Mouse (Mus musculus) limb, embryonic 13.5 days (tissue): ENCODE data around the gene Lrcol1. TPM values are rescaled to one million over a fixed set of nuclear protein-coding genes. Genes with fewer than 3 reads are reported as not detected.

ENCODE experiments used
- ATAC-seq: fragments of 200-750 bp; cut with Nextera tagmentation; 2 replicates; pipeline ENCODE4 v1.8.0; 2017; ENCODE audit warnings: low read depth, moderate number of reproducible peaks, moderate TSS enrichment; ENCODE audit not compliant: low FRiP score
- H3K27ac ChIP-seq: fragments of 300-500 bp; sonication (generic); 2 replicates; pipeline ENCODE4 v1.5.1; 2015; ENCODE audit warnings: inconsistent platforms, mild to moderate bottlenecking, moderate library complexity
- H3K27me3 ChIP-seq: fragments of 300-500 bp; sonication (generic); 2 replicates; pipeline ENCODE4 v1.6.1; 2015; ENCODE audit warnings: mild to moderate bottlenecking, inconsistent platforms
- H3K36me3 ChIP-seq: fragments of 300-500 bp; sonication (generic); 2 replicates; pipeline ENCODE4 v1.6.1; 2015; ENCODE audit warnings: inconsistent platforms, mild to moderate bottlenecking, moderate library complexity
- H3K4me1 ChIP-seq: fragments of 300-500 bp; sonication (generic); 2 replicates; pipeline ENCODE4 v1.6.1; 2015; ENCODE audit warnings: inconsistent platforms
- H3K4me2 ChIP-seq: fragments of 300-500 bp; sonication (generic); replicated peaks from 2 replicates; pipeline ENCODE4 v1.6.1; 2015; ENCODE audit warnings: inconsistent platforms, mild to moderate bottlenecking, moderate library complexity
- H3K4me3 ChIP-seq: fragments of 300-500 bp; sonication (generic); 2 replicates; pipeline ENCODE4 v1.5.1; 2015; ENCODE audit warnings: moderate library complexity, mild to moderate bottlenecking, inconsistent platforms
- H3K9ac ChIP-seq: fragments of 300-500 bp; sonication (generic); 2 replicates; pipeline ENCODE4 v1.6.1; 2015; ENCODE audit warnings: mild to moderate bottlenecking, inconsistent platforms
- H3K9me3 ChIP-seq: fragments of 300-500 bp; sonication (generic); 2 replicates; pipeline ENCODE4 v1.6.1; 2016; ENCODE audit warnings: inconsistent platforms
- WGBS: fragments of 180-500 bp; shearing (Covaris S2); methylation state at CpG from one replicate; pipeline ENCODE4 v1.1.7; 2015; 5-methylcytosine and 5-hydroxymethylcytosine counted together
- polyA plus RNA-seq: library from polyadenylated mRNA; unstranded; fragments of >200 nt; fragmentation: Nextera tagmentation; extraction: Ambion mirVana; gene quantifications from 2 replicates; pipeline ENCODE4 v1.2.1, GENCODE M21; 2015

Gene Lrcol1
- not detected in 2 replicates for polyA plus RNA-seq

- no peaks in the 10 kb centered on the region for H3K9me3 ChIP-seq
- H3K27ac ChIP-seq: no peak within 1 kb of the TSS
- ATAC-seq: no peak
- peak within 1 kb of the TSS; percentile 85; the same call in 1 of the 2 replicates for H3K4me2 ChIP-seq
- 70% methylated on average over 4 of the region's 4 CpGs for WGBS
- H3K36me3 ChIP-seq: no peaks in the 10 kb centered on the region
- H3K9ac ChIP-seq: no peak within 1 kb of the TSS
- H3K27me3 ChIP-seq: peaks cover 45% of the 10 kb centered on the region
- 0 out of 2 replicates have a peak within 1 kb of the TSS, but pooled peaks have one; percentile 49 for H3K4me3 ChIP-seq
- peaks cover 16% of the 10 kb centered on the region for H3K4me1 ChIP-seq
These were observed at the start of gene Lrcol1 for GRCm38 (mm10) chr5:110344524-110344923. Lrcol1 (plus strand) TSS chr5:110344730.

- Histone ChIP-seq H3K4me2 (no peak overlapping the region), H3K4me1 (no peaks in the 10 kb centered on the region), H3K27me3 (no peaks in the 10 kb centered on the region), H3K4me3 (no peak overlapping the region), H3K36me3 (peaks cover 90% of the 10 kb centered on the region), H3K27ac (no peak overlapping the region), H3K9me3 (no peaks in the 10 kb centered on the region), H3K9ac (no peak overlapping the region)
- WGBS: 97% methylated on average over 1 of the region's 1 CpGs
- no peak for ATAC-seq
These were observed 47.9 kb upstream of the Lrcol1 start for GRCm38 (mm10) chr5:110296637-110297036.

GRCm38 (mm10) chr5:110300591-110300990, 43.9 kb upstream of the Lrcol1 start:
- 93% methylated on average over 2 of the region's 2 CpGs for WGBS
- Histone ChIP-seq H3K9me3 (no peaks in the 10 kb centered on the region), H3K4me2 (no peak overlapping the region)

DNA sequence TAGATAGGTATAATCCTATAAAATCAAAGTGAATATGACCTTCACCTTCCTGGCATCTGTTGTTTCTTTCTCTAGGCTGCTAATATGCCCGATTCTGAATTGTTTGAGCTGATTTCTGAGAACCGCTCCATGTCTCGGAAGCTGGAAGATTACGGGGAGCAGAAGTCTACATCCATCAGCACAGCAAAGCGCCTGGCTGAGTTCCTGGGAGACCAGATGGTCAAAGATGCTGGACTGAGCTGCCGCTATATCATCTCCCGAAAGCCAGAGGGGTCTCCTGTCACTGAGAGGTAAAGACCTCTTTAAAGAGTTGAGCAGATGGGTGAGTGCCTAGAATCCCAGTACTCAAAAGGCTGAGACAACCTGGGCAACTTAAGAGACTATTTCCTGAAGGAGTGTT, 35.7 kb upstream of the Lrcol1 start:
- no peaks in the 10 kb centered on the region for H3K9me3 ChIP-seq

More at GRCm38 (mm10) chr5:110300591-110300990, 43.9 kb upstream of the Lrcol1 start:
- Histone ChIP-seq H3K4me3 (no peak overlapping the region), H3K27me3 (no peaks in the 10 kb centered on the region), H3K4me1 (no peaks in the 10 kb centered on the region), H3K9ac (no peak overlapping the region), H3K36me3 (peaks cover 95% of the 10 kb centered on the region), H3K27ac (no peak overlapping the region)
- ATAC-seq: no peak

DNA sequence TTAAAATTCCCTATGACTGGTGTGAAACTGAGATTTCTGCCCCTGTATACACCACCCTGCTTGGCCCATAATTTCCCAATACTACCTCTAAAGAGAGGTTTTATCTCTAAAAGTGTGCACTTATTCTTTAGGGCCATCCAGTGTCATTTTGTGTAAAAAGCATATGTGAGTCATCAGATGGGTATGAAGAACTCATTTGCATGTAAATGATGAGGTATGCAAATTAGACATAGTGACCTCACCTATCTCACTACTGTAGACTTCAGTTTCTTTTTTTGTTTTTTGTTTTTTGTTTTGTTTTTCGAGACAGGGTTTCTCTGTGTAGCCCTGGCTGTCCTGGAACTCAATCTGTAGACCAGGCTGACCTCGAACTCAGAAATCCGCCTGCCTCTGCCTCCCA, 31.4 kb upstream of the Lrcol1 start:
- Histone ChIP-seq H3K27ac (no peak overlapping the region), H3K4me2 (no peak overlapping the region), H3K4me3 (no peak overlapping the region), H3K4me1 (no peaks in the 10 kb centered on the region), H3K27me3 (no peaks in the 10 kb centered on the region), H3K36me3 (peaks cover 72% of the 10 kb centered on the region), H3K9ac (no peak overlapping the region), H3K9me3 (no peaks in the 10 kb centered on the region)
- WGBS: 92% methylated on average over 3 of the region's 3 CpGs
- no peak for ATAC-seq

More for the DNA sequence above, 35.7 kb upstream of the Lrcol1 start:
- Histone ChIP-seq H3K27ac (no peak overlapping the region), H3K4me2 (no peak overlapping the region), H3K36me3 (peaks cover 93% of the 10 kb centered on the region), H3K9ac (no peak overlapping the region), H3K4me1 (no peaks in the 10 kb centered on the region), H3K27me3 (no peaks in the 10 kb centered on the region), H3K4me3 (no peak overlapping the region)
- WGBS: 95% methylated on average over 7 of the region's 7 CpGs
- no peak for ATAC-seq

DNA sequence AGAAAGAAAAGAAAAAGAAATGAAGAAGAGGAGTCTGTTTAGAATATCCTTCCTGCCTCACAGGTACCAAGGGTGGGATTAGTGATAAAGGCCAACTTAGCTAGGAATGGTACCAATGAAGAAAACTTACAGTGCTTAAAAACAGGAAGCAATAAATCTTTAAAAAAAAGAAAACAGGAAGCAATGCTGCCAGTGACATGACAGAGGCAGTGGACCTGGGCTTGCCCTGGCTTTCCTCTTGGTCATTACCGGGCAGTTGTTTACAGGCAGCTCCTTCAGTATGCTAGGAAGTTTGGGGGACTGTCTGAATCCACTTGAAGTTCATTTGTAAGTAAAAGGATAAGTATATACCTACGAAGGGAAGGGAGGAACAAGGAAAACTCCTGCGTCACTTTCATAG, 14.0 kb upstream of the Lrcol1 start:
- 71% methylated on average over 3 of the region's 3 CpGs for WGBS

GRCm38 (mm10) chr5:110338792-110339191, 5.7 kb upstream of the Lrcol1 start:
- WGBS: 86% methylated on average over 2 of the region's 2 CpGs
- Histone ChIP-seq H3K36me3 (peaks cover 54% of the 10 kb centered on the region), H3K4me3 (no peak overlapping the region), H3K9me3 (no peaks in the 10 kb centered on the region), H3K27me3 (peaks cover 31% of the 10 kb centered on the region), H3K27ac (no peak overlapping the region), H3K9ac (no peak overlapping the region), H3K4me1 (peaks cover 16% of the 10 kb centered on the region), H3K4me2 (no peak overlapping the region)
- ATAC-seq: 0 out of 2 replicates have a peak, but pooled peaks have one; percentile 17

More for the DNA sequence above, 14.0 kb upstream of the Lrcol1 start:
- no peaks in the 10 kb centered on the region for H3K4me1 ChIP-seq
- H3K4me3 ChIP-seq: no peak overlapping the region
- no peak for ATAC-seq
- peaks cover 92% of the 10 kb centered on the region for H3K36me3 ChIP-seq
- H3K27me3 ChIP-seq: no peaks in the 10 kb centered on the region
- H3K4me2 ChIP-seq: no peak overlapping the region
- H3K9me3 ChIP-seq: no peaks in the 10 kb centered on the region
- no peak overlapping the region for H3K9ac ChIP-seq
- H3K27ac ChIP-seq: no peak overlapping the region

DNA sequence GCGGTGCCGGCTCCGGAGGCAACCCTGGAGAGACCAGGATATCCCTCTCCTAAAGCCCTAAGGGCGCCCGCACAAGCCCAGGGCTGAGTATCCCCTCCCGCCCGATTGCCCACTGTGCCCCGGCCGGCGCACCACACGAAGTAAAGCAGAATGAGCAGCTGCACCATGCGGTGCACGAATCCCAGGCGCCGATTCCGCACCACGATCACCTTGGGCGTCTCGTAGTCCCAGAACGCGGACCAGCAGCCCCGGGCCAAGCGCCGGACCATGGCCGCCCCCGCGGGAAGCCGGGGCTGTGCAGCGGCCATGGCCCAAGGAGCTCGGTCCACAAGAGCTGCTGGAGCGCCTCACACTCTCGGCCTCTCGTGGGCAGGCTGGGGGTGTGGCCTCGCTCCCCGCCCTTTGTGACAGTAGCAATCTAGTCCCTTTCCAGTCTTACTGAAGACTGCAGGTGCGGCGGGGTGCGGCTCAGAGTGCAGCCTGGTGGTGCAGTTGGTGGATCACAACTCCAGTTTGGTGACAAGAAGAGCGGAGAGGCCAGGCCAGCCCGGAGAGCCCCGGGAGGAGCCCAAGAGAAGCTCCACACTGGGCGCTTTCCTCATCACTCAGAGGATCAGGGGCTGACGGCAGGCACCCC, 1.8 kb upstream of the Lrcol1 start, which contains the start of gene P2rx2:
TSS of gene P2rx2 (minus strand) at position 565 of the 637 bp plus-strand sequence.
- H3K9ac ChIP-seq: peak within 1 kb of the TSS; percentile 64
- H3K9me3 ChIP-seq: no peaks in the 10 kb centered on the region
- WGBS: 4% methylated on average over 40 of the region's 43 CpGs
- H3K27ac ChIP-seq: no peak within 1 kb of the TSS
- peak within 1 kb of the TSS; percentile 85 for H3K4me2 ChIP-seq
- H3K36me3 ChIP-seq: peaks cover 15% of the 10 kb centered on the region
- H3K4me3 ChIP-seq: peak within 1 kb of the TSS; percentile 49
- H3K27me3 ChIP-seq: peaks cover 45% of the 10 kb centered on the region
- H3K4me1 ChIP-seq: peaks cover 16% of the 10 kb centered on the region
- ATAC-seq: peak; percentile 16; the same call in 1 of the 2 replicates

DNA sequence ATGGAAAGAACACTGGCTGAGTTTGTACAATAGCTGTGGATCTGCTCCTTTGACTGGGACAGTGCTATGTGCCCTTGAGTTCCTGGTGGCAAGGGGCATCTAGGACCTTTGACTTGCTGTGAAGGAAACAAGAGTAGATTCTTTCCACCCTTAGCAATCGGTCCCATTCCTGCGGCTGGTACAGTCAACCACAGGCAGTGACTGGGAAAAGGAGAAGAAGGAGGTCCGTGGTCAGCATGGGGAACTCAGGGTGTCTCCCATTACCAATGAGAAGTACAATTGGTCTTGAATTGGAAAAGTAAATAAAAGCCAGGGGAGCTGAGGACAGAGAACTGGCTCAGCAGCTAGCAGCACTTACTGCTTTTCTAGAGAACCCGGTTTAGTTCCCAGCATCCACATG, 1.0 kb downstream of the Lrcol1 start:
- Histone ChIP-seq H3K36me3 (no peaks in the 10 kb centered on the region), H3K27ac (no peak overlapping the region), H3K27me3 (peaks cover 45% of the 10 kb centered on the region), H3K9me3 (no peaks in the 10 kb centered on the region), H3K4me3 (no peak overlapping the region), H3K9ac (no peak overlapping the region), H3K4me1 (peaks cover 16% of the 10 kb centered on the region), H3K4me2 (no peak overlapping the region)
- WGBS: 75% methylated on average over 4 of the region's 4 CpGs
- no peak for ATAC-seq

- no peak overlapping the region for H3K4me2 ChIP-seq
- no peak overlapping the region for H3K9ac ChIP-seq
- no peaks in the 10 kb centered on the region for H3K36me3 ChIP-seq
- 81% methylated on average over 8 of the region's 8 CpGs for WGBS
- no peak for ATAC-seq
- no peak overlapping the region for H3K4me3 ChIP-seq
- peaks cover 32% of the 10 kb centered on the region for H3K27me3 ChIP-seq
- H3K27ac ChIP-seq: no peak overlapping the region
- H3K4me1 ChIP-seq: peaks cover 16% of the 10 kb centered on the region
- no peaks in the 10 kb centered on the region for H3K9me3 ChIP-seq
These were observed 2.5 kb downstream of the Lrcol1 start for GRCm38 (mm10) chr5:110347006-110347405.

- Histone ChIP-seq H3K27me3 (peaks cover 18% of the 10 kb centered on the region), H3K9ac (0 out of 2 replicates have a peak overlapping the region, but pooled peaks have one; percentile 13), H3K4me1 (peaks cover 10% of the 10 kb centered on the region; the same call in 1 of the 2 replicates), H3K36me3 (no peaks in the 10 kb centered on the region), H3K27ac (no peak overlapping the region), H3K4me2 (peak overlapping the region; percentile 27; the same call in 1 of the 2 replicates), H3K4me3 (no peak overlapping the region), H3K9me3 (no peaks in the 10 kb centered on the region)
- WGBS: 18% methylated on average over 7 of the region's 7 CpGs
- ATAC-seq: peak; percentile 25; the same call in 1 of the 2 replicates
These were observed 10.2 kb downstream of the Lrcol1 start for GRCm38 (mm10) chr5:110354716-110355115.

- H3K9ac ChIP-seq: no peak overlapping the region
- WGBS: 35% methylated on average over 9 of the region's 9 CpGs
- H3K4me3 ChIP-seq: no peak overlapping the region
- no peaks in the 10 kb centered on the region for H3K9me3 ChIP-seq
- no peaks in the 10 kb centered on the region for H3K36me3 ChIP-seq
- no peak overlapping the region for H3K27ac ChIP-seq
- H3K4me2 ChIP-seq: no peak overlapping the region
- 0 out of 2 replicates have a peak, but pooled peaks have one; percentile 55 for ATAC-seq
- peaks cover 10% of the 10 kb centered on the region; the same call in 1 of the 2 replicates for H3K4me1 ChIP-seq
- peaks cover 18% of the 10 kb centered on the region for H3K27me3 ChIP-seq
These were observed 13.1 kb downstream of the Lrcol1 start for GRCm38 (mm10) chr5:110357531-110358179.
